Mouse (Mus musculus) brain, embryonic 18.5 days (tissue): ENCODE data around the gene 2900011O08Rik.
"Not testable (repeated sequence)": the region's sequence is repeated elsewhere in the genome, so short reads cannot be mapped to it uniquely, and the experiment has no call there.

ENCODE experiments used
- DNase-seq: peaks from one replicate; pipeline ENCODE4 v3.0.0-alpha.2; 2012; ENCODE audit warnings: low read depth, low spot score

2900011O08Rik gene

DNA sequence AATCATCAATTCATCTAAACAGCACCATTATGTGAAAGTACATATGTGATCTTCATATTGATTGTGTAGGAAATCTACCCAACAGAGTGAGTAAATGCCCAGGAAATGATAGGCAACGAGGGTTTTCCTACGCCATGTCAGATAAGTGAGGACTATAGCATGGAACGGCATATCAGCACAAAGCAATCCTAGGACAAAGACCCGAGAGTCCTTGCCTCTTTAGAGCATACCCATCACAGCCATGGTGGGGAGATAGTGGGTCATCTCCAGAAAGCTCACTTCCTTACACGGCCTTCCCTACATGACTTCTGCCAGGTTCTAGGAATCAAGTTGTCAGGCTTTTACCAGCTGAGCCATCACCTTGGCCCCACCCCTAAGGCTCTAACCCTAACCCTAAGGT, 73.5 kb downstream of the 2900011O08Rik start:
- DNase-seq, result no peak

DNA sequence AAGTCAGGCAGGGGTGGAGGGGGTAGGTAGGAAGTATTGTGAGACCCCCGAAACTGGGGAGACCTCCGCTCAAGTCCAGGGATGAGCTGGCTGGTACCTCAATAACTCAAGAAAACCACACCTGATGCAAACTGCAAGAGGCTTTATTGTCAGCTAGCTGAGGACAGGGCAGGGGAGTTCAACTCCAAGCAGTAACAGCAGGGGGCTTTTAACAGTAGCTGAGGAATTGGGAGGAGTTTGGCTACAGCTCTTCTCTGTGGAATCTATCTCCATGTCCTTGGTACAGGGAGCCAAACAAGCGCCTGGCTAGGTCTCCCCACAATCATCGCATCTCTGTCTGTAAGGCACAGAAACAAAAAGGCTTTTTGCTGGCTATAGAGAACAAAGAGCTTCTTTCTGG, 80.2 kb downstream of the 2900011O08Rik start:
- DNase-seq, result not testable (repeated sequence)

DNA sequence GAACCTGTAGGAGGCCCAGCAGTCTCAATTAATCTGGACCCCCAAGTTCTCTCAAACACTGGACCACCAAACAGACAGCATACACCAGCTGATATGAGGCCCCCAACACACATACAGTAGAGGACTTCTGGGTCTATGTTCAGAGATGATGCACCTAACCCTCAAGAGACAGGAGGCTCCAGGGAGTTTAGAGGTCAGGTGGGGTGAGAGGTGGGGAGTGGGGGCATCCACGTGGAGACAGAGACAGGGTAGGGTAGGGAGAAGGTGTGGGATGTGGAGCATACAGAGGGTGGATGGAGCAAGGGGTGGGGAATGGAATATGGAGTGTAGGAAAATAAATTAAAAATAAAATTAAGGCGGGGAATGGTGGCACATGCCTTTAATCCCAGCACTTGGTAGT, 82.3 kb downstream of the 2900011O08Rik start:
- not testable (repeated sequence) for DNase-seq

DNA sequence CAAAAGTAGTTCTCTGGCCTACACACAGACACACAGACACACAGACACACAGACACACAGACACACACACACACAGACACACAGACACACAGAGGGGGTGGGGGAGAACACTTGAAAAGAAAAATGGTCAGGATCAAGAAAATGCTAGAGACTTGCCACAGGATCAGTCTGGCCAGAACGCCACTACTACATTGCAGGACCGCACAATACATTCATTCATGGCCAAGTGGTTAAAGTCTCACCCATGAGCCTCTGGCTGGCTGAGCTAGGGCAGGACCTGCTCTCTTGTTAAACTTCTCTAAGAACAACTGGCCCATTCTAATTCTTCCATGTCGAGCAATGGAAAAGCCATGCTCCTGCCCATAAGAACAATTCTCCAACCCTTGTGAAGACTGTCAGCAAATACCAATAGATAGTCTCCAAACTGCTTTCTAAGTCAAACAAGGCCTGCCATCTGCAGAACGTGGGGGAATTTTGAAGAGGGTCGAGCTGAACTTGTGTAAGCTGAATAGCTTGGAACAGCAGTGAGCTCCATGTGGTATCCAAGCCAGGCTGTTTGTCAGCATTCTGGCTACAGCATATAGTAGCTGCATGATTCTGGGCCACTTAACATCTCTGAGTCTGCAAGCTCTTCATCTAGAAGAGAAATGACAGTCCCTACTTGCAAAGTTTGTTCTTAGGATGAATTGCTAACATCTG, 84.2 kb downstream of the 2900011O08Rik start:
- DNase-seq, result no peak

DNA sequence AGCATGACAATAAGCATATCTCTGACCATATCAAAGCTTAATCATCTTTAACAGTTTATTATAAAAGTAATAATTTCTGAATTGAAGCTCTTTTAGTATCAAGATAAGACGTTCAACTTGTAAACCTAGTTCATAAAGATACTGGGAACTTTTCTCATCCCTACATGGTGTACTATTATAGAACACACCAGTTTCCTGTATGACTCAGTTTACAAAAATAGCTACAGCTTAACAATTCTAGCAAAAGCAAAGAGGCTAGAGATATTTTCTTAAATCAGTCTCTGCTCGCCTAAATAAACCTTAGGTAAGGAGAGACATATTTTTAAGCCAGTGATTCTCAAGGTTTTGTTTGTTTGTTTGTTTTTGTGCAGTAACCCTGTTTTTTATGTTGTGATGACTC, 96.5 kb downstream of the 2900011O08Rik start:
- no peak for DNase-seq

DNA sequence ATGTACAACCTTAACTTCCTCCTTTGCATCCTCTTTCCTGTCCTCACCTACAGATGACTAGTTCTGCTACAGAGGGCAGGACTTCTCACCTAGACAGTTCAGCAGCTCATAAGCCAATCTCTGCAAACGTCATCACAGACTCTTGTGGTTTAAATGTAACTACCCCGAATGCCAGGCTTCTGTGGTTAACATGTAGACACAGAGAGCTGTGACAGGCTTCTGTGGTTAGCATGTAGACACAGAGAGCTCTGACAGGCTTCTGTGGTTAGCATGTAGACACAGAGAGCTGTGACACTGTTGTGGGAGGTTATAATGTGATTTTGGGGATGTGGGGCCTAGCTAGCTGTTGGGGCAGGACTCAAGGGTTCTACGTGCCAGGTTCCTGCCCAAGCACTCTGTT, 101.8 kb downstream of the 2900011O08Rik start:
- no peak for DNase-seq

DNA sequence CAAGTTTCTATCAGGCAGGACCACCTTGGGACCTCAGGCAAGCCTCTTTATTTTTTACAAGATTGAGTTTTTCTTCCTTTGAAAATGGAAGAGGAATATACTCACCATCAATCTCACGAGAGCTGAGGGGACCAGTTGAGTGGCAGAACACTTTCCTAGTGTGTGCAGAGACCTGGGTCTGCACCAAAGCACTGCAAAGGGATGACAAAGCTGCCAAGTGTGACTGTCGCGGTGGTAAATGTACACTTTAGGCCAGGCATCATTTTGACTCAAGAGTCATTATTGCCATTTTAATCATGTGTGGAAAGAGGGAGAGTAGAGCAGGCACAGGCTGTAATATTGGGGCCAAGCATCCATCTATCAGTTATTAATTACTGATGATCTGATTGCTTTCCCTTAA, 102.9 kb downstream of the 2900011O08Rik start:
- DNase-seq, result no peak

DNA sequence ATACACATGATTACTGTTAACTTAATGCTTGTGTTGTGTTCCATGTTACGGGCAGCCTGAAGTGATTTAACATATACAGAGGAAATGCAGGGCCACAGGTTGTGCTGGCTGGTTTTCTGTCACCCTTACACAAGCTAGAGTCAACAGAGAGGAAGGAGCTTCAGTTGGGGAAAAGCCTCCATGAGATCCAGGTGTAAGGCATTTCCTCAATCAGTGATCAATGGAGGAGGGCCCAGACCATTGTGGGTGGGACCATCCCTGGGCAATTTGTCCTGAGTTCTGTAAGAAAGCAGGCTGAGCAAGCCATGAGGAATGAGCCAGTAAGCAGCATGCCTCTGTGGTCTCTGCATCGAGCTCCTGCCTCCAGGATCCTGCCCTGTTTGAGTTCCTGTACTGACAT, 105.4 kb downstream of the 2900011O08Rik start:
- DNase-seq, result no peak

DNA sequence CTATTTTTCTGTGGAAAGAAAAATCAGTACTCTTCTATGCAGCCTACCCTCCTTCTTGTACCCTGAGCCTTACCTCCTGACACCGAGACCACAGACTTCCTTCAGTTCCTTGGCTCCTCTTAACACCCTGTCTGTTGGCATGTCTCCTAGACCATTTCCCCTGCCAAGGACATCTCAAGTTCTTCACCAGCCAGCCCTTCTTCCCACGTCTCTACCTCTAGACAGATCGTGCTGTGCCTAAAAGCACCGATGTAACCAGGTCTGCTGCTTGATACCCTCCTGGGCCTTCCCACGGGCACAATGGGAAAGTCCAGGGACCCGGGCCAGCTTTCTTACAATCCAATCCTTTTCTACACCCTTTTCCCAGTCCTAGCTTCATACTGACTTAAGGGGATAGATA, 119.5 kb downstream of the 2900011O08Rik start:
- DNase-seq, result no peak

DNA sequence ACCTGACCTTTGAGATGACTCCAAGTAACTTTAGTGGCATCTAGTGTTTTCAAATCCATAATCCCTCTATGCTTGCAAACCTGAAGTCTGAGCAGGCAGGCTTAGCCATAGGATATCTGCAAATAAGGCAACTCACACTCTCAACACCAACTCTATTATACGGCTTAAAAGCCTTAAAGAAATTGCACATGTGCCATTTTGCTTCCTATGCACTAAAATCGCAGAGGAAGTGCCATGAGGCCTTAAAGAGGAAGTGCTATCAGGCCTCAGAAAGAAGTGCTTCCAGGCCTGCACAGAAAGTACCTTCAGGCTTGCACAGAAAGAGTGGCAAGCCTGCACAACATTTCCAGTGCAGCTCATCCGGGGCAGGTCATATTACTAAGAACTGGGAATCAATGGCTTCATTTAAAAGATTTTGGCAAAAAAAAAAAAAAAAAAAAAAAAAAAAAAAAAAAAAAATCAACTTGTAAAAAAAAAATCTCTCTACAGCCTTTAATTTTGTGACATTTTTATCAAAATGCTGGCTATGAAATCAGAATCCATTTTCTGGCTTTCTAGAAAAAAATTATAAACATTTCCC, 123.3 kb downstream of the 2900011O08Rik start:
- no peak for DNase-seq

DNA sequence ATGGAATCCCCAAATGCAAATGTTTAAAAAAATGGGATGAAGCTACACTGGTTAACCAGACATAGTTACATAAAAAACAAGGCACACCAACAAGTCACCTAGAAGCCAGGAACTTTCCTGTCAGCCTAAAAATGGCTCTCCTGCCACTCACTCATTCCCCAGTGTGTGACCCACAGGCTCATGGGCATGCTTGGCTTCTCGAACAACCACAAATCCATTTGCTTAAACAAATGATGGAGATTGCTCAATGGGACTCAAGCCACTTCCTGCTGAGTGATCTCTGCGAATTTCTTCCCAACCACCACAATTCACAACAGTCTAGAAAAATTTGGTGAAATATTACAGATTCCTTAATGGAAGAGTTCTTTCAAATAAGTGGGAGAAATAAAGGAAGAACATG, 124.5 kb downstream of the 2900011O08Rik start:
- no peak for DNase-seq

DNA sequence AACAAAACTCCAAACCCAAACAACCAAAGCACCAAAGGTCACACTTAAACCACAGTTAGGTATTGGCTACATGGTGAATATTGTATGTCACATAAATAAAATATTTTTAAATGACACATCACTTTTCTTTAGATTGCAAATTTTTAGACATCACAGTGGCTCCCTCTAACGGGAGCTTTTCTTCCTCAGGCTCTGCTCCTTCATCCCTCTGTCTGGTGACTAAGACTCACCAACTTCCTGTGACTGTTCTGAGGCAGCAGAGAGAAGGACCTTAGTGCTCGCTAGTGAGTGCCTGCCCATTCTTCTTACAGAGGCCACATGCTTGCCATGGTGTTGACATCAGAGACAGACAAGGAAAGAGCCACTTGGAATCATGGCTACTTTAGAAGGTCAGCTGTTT, 125.7 kb downstream of the 2900011O08Rik start:
- DNase-seq, result no peak

DNA sequence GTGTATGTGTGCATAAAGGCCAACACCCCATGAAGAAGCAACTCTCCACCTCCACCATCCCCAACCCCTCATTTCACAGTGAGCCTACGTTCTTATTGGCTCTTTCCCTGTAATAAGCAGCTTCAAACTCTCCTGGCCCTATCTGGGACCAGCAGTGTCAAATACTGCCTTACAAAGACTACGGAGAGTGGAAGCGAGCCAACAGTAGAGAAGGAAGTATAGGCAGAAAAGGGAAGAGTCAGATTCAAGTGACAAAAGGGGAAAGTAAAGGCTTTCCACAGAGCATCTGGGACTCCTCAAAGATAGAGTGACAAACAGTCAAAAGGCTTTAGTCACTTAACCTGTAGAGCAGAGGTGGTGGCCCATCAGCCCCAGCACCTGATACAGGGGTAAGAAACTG, 126.3 kb downstream of the 2900011O08Rik start:
- no peak for DNase-seq

DNA sequence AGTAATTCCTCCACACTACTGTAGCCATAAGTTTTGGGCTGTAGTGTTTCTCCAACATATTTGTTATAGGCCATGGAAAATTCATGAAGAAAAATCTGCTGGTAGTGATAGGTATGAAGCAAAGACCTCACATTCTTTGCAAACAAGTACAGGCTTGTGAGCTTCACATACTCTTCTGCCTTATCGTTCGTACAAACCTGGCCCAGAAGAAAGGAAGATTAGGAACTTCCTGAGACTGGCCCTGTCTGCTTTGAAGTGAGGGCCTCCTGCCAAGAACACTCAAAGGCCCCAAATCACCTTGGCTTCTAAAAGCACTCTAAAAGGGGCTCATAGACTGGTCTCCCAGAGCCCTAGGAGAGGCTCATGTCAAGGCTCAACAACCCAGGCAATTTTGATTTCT, 130.9 kb downstream of the 2900011O08Rik start:
- DNase-seq, result no peak

DNA sequence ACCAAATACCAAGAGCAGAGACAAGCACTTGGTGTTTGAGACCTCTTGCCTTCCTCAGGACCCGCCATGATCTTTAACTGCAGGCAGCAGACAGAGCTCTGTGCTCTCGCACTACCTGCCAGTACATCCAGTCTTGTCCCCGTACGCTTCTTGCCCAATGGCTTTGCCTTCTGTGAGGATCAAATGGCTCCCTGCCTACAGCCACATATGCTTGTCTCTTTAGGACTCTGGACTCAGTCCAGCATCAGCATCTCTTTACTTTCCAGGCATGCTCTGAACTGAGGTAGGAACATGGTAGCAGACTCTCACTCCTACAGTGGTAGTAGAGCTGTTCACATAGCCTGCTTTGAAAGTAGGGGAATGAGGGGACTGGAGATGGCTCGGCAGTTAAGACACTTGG, 134.5 kb downstream of the 2900011O08Rik start:
- DNase-seq, result no peak

DNA sequence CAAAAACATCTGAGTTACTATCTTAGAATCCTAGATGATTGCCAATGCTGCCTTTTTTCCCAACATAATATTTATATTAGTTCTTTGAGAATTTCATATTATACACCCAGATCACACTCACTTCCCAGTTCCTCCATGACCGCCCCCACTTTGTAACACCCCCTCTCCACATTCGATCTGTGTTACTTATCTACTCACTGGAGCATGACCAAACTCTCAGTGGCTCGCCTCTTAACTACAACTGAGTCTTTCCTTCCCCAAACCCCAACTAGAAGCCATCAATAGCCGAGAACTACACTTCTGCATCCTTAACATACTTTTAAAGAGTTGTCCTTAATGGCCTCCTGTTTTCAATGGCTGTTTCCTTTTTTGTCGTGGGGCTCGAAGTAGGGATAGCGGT, 135.2 kb downstream of the 2900011O08Rik start:
- DNase-seq, result no peak

DNA sequence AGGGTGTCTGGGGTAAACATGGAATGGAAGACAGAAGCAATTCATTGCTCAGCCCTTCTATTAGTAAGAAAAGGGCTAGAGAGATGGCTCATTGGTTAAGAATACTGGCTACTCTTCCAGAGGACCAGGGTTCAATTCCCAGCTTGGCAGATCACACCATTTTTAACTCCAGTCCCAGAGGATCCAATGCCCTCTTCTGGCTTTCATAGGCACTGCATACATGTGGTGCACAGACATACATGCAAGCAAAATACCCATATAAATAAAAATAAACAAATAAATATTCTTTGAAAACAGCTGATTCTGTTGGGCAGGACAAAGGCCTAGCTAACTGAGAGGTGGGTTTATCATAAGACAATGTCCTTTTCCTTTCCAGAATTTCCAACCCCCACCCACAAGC, 136.2 kb downstream of the 2900011O08Rik start:
- DNase-seq, result no peak

DNA sequence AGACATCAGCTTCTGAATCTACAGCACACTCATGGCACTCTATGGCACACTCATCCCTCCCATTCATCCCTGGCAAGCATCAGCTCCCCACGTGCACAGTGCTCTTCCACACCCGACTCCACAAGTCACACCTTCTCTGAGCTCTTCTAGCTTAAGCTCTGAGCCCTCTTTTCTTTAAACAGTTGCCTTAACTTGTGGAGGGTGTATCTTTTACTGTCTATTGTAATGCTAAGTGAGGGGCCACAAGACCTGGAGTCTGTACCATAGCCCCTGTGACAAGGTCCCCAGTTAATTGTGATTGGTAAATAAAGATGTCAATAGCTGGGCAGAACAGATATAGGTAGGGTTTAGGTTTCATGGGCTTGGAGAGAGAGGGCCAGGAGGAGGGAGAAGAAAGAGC, 137.5 kb downstream of the 2900011O08Rik start:
- no peak for DNase-seq

DNA sequence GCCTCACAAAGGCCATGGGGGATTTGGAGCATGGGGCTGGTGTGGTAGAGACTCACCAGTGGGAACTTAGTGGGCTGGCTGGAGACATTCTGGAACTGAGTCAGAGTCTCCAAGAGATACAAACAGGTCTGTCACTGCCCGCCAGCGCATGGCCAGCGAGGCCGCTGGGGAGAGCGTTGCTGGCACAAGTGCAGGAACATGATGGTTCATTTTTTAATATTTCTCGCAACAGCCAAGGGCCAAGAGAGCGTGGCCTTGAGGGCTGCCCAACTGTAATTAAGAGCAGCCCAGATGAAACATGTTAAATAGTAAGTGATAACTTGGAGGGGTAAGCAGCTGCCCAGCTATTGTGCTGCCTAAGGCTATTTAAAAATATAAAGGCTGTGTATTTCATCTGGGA, 138.3 kb downstream of the 2900011O08Rik start:
- no peak for DNase-seq

DNA sequence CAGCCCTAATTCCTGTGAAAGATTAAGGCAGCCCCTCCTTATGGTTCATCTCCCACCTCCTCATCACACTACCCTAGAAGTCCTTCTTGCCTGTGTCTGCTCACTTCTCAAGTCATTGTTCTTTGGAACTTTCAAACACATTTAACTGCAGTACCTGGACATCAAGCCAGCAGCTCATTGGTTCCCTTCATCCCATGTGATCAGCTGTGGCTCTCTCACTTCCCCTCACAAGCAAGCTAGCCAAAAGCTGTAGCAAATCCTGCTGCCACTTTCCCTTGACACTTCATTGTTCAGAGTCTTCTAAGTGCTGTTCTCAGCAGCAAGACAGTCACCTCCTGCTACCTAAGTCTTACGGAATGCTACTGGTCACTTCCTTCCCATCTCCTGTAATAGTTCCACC, 138.8 kb downstream of the 2900011O08Rik start:
- DNase-seq, result no peak

DNA sequence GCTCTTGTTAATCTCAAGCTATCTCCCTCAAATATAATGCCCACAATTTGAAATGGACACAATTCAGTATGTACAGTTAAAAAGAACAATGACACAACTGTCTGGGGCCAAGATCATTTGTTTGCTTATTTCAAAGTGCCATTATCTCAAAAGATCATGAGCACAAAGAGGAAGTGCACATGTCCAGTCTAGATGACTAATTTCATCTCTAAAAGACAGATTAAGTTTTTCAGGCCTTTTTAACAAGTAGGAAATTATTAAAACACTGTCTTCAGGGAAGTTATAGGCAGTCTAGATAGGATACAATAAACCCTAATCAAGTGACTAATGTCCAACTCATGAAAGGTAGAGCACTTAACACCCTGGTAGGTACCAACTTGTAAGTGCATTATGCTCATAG, 142.6 kb downstream of the 2900011O08Rik start:
- DNase-seq, result no peak

DNA sequence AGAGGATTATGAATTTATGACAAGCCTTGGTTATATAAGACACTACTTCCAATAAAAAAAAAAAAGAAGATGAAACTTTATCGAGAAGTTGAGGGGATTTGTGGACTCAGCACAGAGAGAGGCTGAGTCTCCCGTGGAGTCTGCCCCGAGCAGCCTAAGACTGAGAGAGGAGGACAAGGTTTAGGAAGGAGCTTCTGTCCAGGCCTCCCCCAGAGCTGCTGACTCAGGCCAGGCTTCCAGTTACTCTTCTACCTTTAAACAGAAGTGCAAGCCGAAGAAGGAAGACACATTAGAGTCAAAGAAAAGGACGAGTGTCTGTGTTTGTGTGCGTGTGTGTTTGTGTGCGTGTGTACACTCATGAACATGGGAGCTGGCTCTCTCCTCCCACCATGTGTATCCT, 144.4 kb downstream of the 2900011O08Rik start:
- DNase-seq, result no peak

DNA sequence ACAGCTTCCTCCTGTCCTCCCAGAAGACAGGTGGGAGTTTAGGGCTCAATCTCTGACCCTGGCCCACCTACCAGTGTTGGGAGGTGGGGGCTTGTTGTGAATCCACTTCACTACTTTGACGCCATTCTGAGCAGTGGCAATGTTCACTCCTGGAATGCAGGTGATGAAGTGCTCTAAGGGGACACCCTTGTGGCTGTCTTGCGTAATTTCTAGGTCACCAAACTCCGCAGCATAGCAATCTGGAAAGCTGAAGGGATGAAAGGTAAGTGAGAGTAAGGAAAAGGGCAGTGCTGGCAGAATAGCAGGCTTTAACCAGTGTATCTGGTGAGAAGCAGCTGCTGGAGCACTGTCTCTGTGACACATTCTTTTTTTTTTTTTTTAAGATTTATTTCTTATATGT, 145.0 kb downstream of the 2900011O08Rik start:
- no peak for DNase-seq

DNA sequence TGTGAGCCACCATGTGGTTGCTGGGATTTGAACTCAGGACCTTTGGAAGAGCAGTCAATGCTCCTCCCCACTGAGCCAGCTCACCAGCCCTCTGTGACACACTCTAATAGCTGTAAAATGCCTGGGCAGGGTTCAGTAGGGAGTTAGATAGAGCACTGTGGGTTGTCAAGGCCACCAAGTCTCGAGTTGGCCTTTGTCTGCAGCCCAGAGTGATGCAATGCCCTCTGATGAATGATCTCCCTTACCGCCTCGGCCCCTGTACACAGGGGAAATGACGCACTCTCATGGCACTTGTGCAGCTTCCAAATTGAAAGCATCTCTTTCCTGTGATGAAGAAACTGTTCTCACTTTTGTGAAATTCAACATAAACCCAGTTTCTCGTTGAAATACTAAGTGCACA, 145.4 kb downstream of the 2900011O08Rik start:
- DNase-seq, result no peak
